Mouse (Mus musculus) brain, adult 2 months (tissue): ENCODE data around the gene Arpp21.

Experiments
- DNase-seq: peaks from one replicate; pipeline ENCODE4 v3.0.0; 2011; ENCODE audit warnings: low read depth, low spot score

The Arpp21 gene

GRCm38 (mm10) chr9:112231383-112231782 lies 4.4 kb downstream of the Arpp21 start:
- peak; percentile 67 for DNase-seq

- peak; percentile 53 for DNase-seq
Measured at GRCm38 (mm10) chr9:112230716-112231361, 4.9 kb downstream of the Arpp21 start.

GRCm38 (mm10) chr9:112228470-112228869 lies 7.3 kb downstream of the Arpp21 start:
- peak; percentile 82 for DNase-seq

GRCm38 (mm10) chr9:112227174-112227573 lies 8.6 kb downstream of the Arpp21 start:
- peak; percentile 77 for DNase-seq

- no peak for DNase-seq
Measured at GRCm38 (mm10) chr9:112226511-112226910, 9.2 kb downstream of the Arpp21 start.

- no peak for DNase-seq
Measured at GRCm38 (mm10) chr9:112225046-112225445, 10.7 kb downstream of the Arpp21 start.

- no peak for DNase-seq
Measured at GRCm38 (mm10) chr9:112219372-112219771, 16.4 kb downstream of the Arpp21 start.

GRCm38 (mm10) chr9:112218237-112218636 lies 17.5 kb downstream of the Arpp21 start:
- DNase-seq: no peak

GRCm38 (mm10) chr9:112217161-112217560 lies 18.6 kb downstream of the Arpp21 start:
- DNase-seq: no peak

GRCm38 (mm10) chr9:112215030-112215806 lies 20.5 kb downstream of the Arpp21 start:
- peak; percentile 36 for DNase-seq

GRCm38 (mm10) chr9:112213411-112214255 lies 22.1 kb downstream of the Arpp21 start:
- DNase-seq: peak; percentile 71

- peak; percentile 91 for DNase-seq
Measured at GRCm38 (mm10) chr9:112209803-112210202, 25.9 kb downstream of the Arpp21 start.

GRCm38 (mm10) chr9:112207767-112208166 lies 28.0 kb downstream of the Arpp21 start:
- peak; percentile 91 for DNase-seq

GRCm38 (mm10) chr9:112198296-112198695 lies 37.4 kb downstream of the Arpp21 start:
- peak; percentile 85 for DNase-seq

- peak; percentile 63 for DNase-seq
Measured at GRCm38 (mm10) chr9:112194049-112194448, 41.7 kb downstream of the Arpp21 start.

- DNase-seq: peak; percentile 92
Measured at GRCm38 (mm10) chr9:112189394-112189793, 46.3 kb downstream of the Arpp21 start.

GRCm38 (mm10) chr9:112188358-112188893 lies 47.3 kb downstream of the Arpp21 start:
- peak; percentile 80 for DNase-seq

- DNase-seq: peak; percentile 90
Measured at GRCm38 (mm10) chr9:112187667-112188066, 48.1 kb downstream of the Arpp21 start.

- DNase-seq: no peak
Measured at GRCm38 (mm10) chr9:112186336-112187305, 49.1 kb downstream of the Arpp21 start.

GRCm38 (mm10) chr9:112185746-112186145 lies 50.0 kb downstream of the Arpp21 start:
- peak; percentile 70 for DNase-seq

- peak; percentile 59 for DNase-seq
Measured at GRCm38 (mm10) chr9:112182738-112183137, 53.0 kb downstream of the Arpp21 start.
